Mouse (Mus musculus): ENCODE measurements around the gene Tmem216. TPM values are rescaled to one million over a fixed set of nuclear protein-coding genes. Genes with fewer than 3 reads are reported as not detected.

The Tmem216 gene
- total RNA-seq (2021), result 10 to 100 TPM; 11.5 to 16.7 TPM
- long read RNA-seq, experiment 1, partial matches to known transcripts, result 1 of 14 reads
- long read RNA-seq, experiment 1, other reads (novel, unspliced or antisense), result 5 of 14 reads
- long read RNA-seq, experiment 2, partial matches to known transcripts, result 0 of 12 reads
- long read RNA-seq, experiment 2, other reads (novel, unspliced or antisense), result 4 of 12 reads

GRCm38 (mm10) chr19:10555624-10556510 is at the start of gene Tmem216:
TSS of gene Tmem216 (minus strand) at chr19:10556238.
- DNase-seq, result peak; percentile 90

DNA sequence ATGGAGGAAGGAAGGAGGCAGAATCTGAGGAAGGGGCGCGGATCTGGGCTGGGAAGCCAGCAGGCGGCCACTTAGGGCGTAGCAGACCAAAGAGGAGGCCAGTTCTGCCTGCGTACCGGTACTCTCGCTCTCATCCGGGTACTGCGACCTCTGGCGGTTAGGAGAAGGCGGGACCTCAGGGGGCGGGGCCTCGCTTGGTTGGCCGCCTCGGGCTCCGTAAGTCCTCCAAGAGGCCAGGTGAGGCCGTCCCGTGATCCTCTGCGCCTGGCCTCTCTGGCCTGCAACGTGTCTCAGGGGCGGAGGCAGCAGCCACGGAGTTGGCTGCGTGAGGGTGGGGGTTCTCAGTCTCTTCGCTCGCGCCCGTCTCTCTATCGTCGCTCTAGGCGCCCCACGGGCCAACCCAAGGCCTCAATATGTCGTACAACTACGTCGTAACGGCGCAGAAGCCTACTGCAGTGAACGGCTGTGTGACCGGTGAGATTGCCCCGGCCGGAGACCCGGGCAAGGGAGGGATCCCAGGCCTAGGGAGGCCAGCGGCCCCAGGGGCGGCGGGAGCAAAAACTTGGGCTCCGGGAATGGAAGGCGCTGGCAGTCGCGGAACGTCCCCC is 49.4 kb upstream of the Tmem216 start, which contains the start of the genes Ddb1 and Tkfc:
Gene Ddb1 (plus strand): TSS at position 35 of the 608 bp plus-strand sequence.
Gene Tkfc (minus strand): TSS at position 362 of the 608 bp plus-strand sequence.
- peak; percentile 99 for DNase-seq

GRCm38 (mm10) chr19:10604534-10604933 is 48.5 kb upstream of the Tmem216 start:
- DNase-seq, result no peak

GRCm38 (mm10) chr19:10603660-10604523 is 47.9 kb upstream of the Tmem216 start:
- DNase-seq, result peak; percentile 9

GRCm38 (mm10) chr19:10602787-10603186 is 46.7 kb upstream of the Tmem216 start:
- DNase-seq, result peak; percentile 92

DNA sequence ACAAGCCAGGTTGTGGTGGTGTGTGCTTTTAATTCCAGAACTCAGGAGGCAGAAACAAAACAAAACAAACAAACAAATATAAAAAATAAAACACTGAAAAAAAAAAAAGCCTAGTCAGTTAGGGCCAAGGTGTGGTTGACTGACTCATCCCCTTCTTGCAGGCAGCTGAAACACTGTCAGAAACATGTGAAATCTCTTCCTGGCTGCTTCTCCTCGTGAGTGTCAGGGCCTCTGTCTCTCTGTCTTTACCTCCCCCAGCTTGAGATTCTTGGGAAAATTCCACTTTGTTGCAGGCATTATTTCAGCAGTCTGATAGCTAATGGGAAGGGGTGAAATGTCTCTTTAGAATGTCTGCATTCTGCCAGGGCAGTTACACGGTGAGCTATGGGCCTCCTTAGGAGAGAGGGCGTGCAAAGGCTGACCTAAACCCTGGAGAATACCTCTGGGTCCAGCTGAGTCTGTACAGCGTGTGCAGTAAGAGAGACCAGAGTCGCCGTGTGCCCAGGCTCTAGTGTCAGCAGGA is 46.3 kb upstream of the Tmem216 start:
- DNase-seq, result no peak

- no peak for DNase-seq
Observed at GRCm38 (mm10) chr19:10599648-10600047, 43.6 kb upstream of the Tmem216 start.

DNA sequence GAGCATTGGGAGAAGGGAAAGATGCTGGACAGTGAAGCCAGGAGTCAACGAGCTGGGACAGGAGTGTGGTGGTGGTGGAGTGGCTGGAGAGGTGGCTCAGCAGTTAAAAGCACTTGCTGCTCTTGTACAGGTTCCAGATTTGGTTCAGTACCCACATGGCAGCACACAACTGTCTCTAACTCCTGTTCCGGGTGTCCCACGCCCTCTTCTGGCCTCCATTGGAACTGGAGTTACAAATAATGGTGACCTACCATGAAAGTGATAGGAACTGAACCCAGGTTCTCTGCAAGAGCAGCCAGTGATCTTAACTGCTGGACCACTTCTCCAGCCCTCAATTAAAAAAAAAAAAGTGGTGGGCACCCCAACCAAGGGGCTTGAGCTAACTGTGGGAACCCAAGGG is 42.1 kb upstream of the Tmem216 start:
- DNase-seq, result peak; percentile 40

- no peak for DNase-seq
Observed at GRCm38 (mm10) chr19:10591659-10592377, 35.8 kb upstream of the Tmem216 start.

- DNase-seq, result no peak
Observed at GRCm38 (mm10) chr19:10590301-10590700, 34.3 kb upstream of the Tmem216 start.

GRCm38 (mm10) chr19:10589127-10589857 is 33.3 kb upstream of the Tmem216 start:
- no peak for DNase-seq

- no peak for DNase-seq
Observed at GRCm38 (mm10) chr19:10587231-10587630, 31.2 kb upstream of the Tmem216 start.

DNA sequence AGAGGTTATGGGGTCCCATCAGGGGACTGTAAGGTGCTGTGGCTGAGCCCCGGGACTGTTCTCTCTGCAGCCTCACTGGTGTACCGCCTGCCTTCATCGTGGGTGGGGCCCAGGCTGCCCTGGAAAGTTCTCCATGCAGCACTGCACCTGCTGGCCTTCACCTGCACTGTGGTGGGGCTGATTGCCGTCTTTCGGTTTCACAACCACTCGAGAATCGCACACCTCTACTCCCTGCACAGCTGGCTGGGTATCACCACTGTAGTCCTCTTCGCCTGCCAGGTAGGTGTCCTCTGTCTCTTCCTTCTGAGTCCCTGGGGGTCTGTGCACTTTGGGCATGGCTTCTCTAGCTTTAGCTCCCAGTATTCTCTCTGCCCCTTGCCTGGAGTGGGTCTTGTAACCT is 29.1 kb upstream of the Tmem216 start:
- no peak for DNase-seq

GRCm38 (mm10) chr19:10583550-10584146 is 27.6 kb upstream of the Tmem216 start:
- DNase-seq, result no peak

DNA sequence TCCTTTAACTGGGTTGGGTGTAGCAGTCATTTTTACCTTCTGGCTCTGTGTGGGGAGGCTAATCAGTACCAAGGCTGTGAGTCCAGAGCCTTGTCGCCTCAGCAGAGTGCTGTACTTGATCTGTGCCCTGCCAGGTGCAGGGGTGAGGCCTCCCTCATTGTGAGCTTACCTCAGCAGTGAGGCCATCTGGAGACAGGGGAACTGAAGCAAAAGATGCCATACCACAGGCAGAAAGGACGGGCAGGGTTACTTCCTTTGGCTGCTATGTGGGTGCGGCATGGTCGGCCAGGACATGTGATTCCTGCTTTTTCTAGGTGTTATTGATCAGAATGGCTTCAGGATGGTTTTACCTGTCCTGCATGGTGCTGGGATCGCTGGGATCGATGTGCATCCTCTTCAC is 25.9 kb upstream of the Tmem216 start:
- no peak for DNase-seq

DNA sequence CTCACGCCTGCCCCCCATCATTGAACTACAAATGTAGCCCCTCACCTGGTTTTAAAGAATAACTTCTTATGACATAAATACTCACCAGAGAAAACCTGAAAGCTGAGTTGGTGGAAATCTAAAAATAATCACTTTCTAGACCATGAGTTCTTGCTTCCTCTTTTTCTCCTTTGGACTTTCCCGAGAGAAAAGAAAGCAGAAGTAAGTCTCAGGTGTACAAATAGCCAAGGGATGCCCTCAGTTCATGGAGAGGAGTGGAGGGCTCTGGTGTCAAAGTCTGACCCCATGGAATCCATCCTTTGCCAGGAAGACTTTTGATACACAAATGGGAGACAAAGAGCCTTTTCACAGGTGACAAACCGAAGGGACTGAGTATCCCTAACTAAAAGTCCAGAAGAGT is 24.7 kb upstream of the Tmem216 start:
- DNase-seq, result no peak

DNA sequence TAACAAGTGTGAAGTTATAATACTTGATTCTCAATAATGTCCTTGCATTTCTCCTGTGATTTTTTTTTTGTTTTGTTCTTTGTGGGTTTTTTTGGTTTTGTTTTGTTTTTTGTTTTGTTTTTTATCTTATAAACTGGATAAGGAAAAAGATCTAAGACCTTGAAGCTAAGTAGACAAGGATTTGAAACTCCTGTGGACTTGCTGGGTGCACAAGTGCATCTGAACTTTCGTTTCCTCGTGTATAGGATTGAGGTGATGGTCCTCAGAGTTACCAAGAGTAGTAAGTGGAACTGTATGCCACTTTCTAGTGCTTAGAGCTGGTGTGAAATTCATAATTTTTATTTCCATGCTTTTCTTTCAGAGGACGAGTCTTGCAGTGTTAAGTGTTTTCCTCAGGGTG is 24.1 kb upstream of the Tmem216 start:
- DNase-seq, result no peak

DNA sequence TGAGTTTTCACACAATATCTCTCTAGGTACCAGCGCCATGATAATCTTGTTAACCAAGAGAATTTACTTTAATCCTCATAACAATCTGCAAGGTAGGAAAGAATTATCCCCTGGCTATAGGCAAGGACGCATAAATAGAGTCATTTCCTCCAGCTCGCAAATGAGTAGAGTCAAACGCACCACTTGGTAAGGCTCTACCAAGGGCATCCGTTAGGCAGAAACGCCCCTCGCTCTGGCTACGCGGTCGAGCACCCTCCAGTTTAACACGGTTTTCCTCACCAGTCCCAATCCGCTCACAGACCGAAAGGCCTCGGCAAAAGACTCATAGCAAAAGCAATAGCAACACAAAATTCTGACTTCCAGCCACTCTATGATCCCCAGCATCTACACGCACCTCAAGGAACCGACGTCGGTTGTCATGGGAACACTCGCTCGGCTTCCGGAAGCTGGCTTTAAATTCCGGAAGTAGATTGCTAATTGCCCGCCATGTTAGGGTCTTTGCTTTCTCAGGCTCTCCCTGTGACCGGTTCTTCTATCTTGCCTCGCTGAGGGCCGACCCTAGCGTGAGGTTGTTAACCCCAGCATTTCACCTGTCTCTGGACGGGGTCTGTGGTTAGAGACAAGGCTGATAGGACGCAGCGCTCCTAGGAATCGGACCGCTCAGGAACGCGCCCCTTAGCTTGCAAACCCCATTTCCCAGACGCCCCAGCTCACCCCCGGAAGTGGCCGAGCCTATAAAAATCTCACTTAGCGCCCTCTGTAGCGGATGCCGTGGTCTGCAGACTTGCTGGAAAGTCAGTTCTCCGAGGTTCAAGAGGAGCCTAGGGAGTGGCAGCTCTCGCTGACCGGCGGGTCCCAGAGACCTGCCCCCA is 20.9 kb upstream of the Tmem216 start, which contains the start of the genes Cyb561a3 and Tmem138:
Gene Cyb561a3 (plus strand): TSS at position 483 of the 872 bp plus-strand sequence.
Gene Tmem138 (minus strand): TSS at position 673 of the 872 bp plus-strand sequence.
- DNase-seq, result peak; percentile 94

GRCm38 (mm10) chr19:10569627-10570026 is 13.6 kb upstream of the Tmem216 start:
- DNase-seq, result no peak

Data from adrenal gland, postnatal 10 days (tissue).